Mouse (Mus musculus): ENCODE results near the gene Szrd1. TPM values are rescaled to one million over a fixed set of nuclear protein-coding genes. Genes with fewer than 3 reads are reported as not detected.
"Not testable (repeated sequence)": the region's sequence is repeated elsewhere in the genome, so short reads cannot be mapped to it uniquely, and the experiment has no call there.

Gene Szrd1
- total RNA-seq, 4 experiments from 2014 or later, result 48.3 to 62.8 (median 49.9) TPM

DNA sequence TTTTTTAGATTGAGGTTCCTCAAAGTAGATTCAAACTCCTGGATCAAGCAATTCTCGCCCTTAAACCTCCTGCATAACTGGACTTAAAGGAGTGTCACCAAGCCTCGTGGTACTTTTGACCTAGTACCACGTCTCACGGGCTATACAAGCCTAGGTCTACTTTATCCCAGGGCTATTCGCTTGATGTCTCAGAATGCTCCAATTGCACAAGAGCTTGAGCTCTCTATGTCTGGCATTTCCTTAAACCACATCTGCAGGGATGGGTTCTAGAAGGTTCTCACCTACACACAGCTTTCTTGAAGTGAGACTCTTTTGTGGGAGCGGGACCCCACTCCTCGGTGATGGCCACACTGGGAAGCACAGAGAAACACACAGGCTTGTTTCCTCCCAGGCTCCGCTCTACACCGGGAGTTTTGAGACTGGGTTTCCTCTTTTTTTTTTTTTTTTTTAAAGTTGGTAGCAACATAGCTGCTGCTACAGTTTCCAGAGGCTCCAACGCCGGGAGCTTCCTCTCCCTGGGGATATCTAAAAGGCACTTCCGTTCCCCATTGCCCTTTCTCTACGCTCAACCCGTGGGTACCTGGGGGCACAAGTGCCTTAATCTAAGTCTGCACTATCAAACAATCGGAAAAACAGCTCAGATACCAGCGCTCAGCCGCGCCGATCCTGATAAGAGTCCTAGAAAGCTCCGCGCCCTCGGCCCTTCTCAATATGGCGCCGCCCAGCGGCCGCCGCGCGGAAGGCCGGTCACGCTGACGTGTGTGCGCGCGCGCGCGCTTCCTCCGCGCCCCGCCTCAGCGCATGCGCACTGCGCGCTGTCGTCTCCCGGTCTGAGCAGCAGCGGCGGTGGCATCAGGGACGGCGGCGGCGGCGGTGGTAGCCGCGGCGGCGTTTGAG, 7.8 kb upstream of the Szrd1 start, which contains the start of gene Fbxo42:
TSS of gene Fbxo42 (plus strand) at position 802 of the 897 bp plus-strand sequence.
- peak; percentile 86 to 92 for DNase-seq (ENCODE audit: low spot score in 2 of 2)

DNA sequence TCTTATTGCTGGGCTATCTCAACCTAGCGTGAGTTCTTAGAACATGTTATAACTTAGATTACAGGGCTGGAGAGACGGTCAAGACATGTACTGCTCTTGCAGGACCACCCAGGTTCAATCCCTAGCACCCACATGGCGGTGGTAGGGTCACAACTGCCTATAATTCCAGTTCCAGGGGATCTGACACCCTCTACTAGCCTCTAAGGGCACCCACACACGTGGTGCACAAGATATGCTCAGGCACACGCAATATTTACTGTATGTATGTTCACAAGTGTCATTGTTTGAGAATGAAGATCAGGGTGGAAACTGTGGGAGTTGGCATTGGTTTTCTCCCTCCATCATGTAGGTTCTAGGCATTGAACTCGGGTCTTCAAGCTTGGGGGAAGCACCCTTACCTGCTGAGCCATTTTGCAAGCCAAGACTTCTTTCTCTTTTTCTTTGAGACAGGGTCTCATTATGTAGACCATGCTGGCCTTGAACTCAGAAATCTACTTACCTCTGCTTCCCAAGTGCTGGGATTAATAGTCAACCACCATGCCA, 7.0 kb upstream of the Szrd1 start:
- no peak for DNase-seq (ENCODE audit: low spot score in 2 of 2)

DNA sequence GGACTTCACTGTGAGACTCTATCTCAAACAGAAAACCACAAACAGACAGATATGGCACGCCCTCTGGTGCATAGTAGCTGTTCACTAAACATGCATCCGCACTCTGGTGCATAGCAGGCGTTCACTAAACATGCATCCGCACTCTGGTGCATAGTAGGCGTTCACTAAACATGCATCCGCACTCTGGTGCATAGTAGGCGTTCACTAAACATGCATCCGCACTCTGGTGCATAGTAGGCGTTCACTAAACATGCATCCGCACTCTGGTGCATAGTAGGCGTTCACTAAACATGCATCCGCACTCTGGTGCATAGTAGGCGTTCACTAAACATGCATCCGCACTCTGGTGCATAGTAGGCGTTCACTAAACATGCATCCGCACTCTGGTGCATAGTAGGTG, 5.5 kb upstream of the Szrd1 start:
- not testable (repeated sequence) for DNase-seq (ENCODE audit: low spot score in 2 of 2)

DNA sequence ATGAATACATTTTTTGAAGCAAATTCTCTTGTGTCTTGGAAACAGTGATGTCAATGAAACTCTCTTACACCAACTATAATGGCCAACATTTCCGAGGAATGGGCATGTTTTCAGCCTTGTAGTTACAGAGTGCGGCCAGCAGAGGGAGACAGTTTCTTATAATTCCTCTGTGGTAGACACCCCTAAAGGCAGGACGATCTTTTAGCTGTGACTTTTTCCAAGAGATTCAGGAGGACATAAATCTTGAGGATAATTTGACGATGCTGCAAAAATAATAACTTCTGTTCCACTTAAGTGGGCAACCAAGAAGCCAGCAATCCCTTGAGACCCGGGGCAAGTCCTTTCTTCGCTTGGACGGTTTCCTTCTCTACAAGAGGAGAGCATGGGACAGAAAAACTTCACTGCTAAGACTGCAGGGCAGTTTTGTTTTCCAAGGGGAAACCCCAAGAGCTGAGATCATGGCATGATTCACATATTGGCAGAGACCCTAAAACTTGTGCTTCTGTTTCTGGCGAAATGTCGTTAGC, 2.8 kb upstream of the Szrd1 start:
- peak in 1 of 2 experiments; percentile 69 for DNase-seq (ENCODE audit: low spot score in 2 of 2)

DNA sequence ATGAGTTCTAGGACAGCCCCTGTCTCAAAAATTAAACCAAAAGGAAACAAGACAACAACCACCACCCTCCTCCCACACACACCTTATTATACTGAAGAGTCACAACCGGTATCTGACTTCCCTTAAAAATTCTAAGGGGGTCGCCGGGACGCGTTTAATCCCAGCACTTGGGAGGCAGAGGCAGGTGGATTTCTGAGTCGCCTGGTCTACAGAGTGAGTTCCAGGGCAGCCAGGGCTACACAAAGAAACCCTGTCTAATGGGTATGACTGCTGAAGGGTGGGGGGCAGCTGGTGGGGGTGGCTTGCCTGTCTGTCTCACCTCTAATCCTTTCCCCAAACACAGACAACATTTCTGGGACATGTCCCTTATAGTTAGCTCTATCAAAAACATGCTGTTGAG, 1.4 kb upstream of the Szrd1 start:
- no peak for DNase-seq (ENCODE audit: low spot score in 2 of 2)

DNA sequence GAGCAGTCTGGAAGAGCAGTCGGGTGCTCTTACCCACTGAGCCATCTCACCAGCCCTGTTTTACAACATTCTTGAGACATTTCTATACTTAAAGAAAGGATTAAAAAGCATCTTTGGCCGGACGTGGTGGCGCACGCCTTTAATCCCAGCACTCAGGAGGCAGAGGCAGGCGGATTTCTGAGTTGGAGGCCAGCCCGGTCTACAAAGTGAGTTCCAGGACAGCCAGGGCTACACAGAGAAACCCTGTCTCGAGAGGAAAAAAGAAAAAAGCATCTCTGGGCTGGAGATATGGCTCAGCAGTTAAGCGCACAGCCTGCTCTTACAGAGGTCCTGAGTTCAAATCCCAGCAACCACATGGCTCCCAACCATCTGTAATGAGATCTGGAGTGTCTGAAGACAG, 779 bp upstream of the Szrd1 start:
- DNase-seq (ENCODE audit: low spot score in 2 of 2), result not testable (repeated sequence)

DNA sequence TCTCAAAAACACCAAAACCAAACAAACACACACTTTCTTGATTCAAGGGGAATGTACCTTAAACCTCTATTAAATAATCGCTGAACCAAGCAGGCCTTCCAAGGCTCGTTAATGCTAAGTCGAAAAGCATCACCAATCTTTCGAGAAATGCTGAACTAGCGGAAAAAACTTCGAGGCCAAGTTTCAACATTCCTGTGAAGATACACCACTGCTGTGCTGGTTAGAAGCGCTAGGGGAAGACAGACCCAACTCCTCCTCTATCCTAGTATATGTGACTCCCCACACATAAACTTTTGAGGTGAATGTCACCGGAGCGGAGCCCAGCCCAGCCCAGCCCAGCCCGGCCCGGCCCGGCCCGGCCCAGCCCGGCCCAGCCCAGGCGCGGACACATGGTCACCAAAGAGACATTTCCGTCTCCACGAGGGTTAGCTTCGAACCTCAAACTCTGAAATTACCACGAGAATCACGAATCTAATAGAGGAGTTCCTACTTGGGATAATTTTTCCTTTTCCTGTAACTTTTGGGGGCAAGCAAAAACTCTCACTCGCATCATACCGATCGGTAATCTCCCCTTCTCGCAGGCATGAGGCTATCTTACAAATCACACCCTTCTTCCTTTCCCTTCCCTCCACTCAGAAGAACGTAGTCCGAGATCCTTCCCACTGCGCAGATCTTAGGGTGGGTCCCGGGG, 1.0 kb downstream of the Szrd1 start:
- no peak for DNase-seq (ENCODE audit: low spot score in 2 of 2)

DNA sequence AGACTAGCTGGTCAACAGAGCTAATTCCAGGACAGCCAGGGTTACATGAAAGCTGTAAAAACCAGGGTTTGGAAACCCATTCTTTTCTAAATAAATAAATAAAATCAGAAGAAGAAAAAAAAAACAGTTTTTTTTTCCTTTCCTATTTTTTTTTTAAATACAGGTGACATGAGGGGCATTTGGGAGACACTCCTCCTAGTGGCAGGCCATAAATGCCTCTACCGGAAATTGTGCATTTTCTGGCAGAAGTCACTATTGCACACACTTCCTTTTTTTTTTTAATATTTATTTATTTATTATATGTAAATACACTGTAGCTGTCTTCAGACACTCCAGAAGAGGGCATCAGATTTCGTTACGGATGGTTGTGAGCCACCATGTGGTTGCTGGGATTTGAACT, 1.8 kb downstream of the Szrd1 start:
- not testable (repeated sequence) for DNase-seq (ENCODE audit: low spot score in 2 of 2)

DNA sequence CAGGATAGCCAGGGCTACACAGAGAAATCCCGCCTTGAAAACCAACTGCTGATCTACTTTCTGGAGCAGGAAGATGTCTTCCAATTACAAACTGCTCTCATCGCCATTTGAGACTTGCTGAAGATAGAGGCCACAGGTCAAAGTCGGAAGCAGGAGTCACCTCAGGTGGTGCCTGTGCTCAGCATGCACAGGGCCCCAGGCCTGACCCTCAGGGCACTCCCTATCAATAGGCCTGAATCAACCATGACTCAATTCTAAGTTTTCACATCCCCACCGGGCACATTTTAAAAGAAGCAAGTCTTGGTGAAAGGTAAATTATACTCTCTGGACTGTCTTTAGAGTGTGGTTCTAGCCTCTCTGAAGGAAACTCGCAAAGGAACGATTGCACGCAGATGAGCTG, 3.4 kb downstream of the Szrd1 start:
- DNase-seq (ENCODE audit: low spot score in 2 of 2), result no peak

DNA sequence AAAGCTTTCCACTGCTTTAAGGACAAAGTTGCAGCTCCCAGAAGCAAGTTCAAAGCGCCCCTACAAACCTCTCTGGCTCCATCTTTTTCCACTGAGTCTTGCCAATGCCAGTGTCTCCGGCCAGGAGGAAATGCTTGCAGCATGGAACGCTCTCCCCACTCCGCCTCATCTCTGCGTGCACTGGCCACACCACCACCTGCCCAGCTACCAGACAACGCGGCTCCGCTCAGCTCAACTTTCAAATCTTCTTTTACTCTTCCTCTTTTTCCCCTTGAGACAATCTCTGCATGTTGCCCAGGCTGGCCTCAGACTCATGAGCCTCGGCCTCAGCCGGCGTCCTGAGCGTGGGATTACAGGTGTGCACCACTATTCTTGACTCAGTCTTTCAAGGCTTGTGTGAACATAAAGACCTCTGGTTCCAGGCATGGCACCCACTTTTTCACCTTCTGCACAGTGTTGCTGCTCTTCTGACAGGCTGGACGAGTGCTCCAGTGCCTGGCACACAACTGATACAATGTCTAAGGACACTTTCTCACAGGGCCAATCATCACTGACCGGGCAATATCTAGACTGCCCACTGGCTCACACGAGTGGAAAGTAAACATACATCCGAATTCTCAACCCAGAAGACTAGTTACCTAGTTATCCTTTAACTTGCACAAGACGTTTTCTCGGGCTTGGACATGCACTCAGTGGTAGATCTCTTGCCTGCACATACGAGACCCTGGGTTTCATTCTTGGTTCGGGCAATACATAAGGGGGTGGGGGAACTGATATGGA, 4.6 kb downstream of the Szrd1 start:
- DNase-seq (ENCODE audit: low spot score in 2 of 2), result no peak

DNA sequence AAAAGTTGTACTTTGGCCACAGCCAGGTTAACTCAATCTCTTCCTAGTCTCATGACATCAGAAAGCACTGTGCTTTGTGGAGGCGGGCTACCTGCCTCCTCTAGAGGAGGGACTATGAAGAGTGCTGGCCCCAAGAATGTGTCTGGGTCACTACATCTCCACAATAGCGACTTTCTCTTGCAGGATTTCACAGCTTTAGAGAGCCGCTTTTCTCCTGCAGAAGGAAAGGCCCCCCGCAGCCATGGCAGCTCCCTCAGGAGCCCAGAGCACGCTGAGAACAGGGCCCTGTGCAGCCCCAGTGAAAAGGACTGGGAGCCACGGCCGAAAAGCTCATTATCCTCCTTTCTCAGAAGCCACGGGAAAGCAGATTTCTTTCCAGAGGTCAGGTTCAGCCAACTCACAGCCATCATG, 5.5 kb downstream of the Szrd1 start:
- DNase-seq (ENCODE audit: low spot score in 2 of 2), result no peak

DNA sequence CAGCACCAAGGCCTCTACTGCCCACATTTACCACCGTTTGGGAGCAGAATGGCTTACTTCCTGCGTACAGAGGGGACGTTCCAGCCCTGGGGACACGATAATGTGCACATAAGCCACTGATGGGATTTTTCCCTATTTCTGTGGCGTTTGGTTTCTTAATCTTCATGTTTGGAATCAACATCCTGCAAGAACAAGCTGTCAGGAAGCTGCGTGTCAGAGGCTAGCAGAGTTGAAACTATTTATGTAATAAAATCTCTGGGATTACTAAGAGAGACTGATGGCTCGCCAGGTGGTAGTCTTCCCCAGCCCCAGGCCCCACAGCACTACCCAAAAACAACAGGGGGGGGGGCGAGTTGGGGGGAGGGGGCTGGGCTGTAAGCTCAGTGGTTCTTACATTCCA, 6.3 kb downstream of the Szrd1 start:
- no peak for DNase-seq (ENCODE audit: low spot score in 2 of 2)

DNA sequence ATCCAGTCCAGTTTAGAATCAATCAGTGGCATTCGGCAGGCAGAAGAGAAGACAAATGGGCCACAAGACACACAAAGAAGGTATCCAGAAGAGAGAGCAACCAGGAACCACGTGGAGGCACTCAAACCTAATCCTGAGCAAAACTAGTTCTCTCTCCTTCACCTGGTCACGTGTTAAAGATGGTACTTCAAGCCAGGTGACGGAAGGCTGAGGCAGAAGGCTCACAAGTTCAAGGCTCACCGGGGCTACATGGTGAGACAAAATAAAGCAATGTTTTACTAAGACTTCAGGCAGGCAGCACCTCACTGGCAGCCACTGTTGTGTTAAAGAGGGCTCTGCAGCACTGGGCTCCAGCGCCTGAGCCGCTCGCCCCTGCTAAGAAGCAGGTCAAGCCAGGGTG, 7.4 kb downstream of the Szrd1 start:
- DNase-seq (ENCODE audit: low spot score in 2 of 2), result no peak

DNA sequence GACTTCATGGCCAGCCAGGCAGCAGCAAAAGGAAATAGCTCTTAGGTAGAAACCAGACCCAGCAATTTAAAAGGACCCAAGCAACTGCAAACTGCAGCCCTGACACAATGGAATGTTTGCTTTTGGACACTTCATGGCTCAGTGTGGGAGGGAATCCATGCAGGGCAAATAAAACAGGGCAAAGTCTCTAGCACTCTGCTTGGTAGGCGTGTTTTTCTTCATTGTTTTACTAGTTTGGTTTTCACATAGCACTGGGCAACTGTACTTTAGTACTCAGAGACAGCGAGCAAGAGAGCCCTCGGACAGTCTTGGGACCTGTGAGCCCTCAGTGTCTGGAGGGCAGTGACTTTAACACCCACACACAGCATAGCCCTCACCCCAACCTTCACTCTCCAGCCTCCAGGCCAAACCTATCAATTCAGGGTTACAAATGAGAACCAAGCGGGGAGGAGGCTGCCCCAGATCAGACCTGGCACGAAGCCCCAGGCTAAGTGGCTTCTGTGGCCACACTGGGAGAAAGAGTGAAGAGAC, 8.0 kb downstream of the Szrd1 start:
- no peak for DNase-seq (ENCODE audit: low spot score in 2 of 2)

DNA sequence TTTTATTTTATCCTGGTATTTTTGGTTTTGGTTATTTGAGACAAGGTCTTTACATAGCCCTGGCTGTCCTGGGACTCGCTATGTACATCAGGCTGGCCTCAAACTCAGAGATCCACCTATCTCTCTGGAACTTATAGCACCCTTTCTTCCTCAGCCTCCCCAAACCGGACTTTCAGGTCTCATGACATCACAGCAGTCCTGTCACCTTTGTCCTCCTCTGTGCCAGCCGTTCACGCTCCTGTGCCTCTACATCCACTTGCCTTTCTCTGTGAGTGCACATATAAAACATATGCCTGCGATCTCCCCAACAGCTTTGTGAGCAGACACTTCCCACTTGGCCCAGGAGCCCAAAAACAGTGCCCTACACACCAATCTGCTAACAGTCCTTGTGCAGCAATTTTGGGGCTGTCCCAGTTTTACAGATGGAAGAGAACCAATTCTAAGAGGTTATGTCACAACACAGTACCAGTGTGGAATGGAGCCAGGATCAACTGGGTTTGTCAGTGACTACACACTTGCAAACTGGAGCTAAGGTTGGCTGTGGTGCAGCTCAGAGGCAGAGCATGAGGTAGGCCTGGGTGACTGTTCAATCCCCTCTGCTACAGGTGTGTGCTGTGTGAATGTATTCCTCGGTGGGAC, 8.8 kb downstream of the Szrd1 start:
- DNase-seq (ENCODE audit: low spot score in 2 of 2), result no peak

DNA sequence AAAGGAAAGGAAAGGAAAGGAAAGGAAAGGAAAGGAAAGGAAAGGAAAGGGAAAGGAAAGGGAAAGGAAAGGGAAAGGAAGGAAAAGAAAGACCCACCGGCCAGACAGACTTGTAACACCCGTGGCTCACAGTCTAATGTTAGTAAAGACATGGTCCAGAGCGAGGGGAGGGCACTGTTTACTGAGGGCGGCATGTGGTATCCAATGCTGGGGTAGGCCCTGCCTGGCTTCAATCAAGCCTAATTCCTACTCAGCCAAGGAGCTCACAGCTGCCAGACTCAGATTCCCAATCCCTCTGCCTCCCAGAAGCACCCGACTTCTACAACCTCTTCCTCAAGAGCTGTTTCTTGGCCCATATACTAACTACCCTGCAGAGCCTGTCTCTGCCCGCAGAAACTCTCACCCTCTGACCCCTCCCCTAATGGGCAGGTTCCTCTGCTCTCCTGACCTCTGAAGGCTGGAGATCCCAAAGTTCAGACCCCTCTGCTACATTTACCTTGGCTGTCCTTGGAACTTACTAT, 10.3 kb downstream of the Szrd1 start:
- DNase-seq (ENCODE audit: low spot score in 2 of 2), result no peak

DNA sequence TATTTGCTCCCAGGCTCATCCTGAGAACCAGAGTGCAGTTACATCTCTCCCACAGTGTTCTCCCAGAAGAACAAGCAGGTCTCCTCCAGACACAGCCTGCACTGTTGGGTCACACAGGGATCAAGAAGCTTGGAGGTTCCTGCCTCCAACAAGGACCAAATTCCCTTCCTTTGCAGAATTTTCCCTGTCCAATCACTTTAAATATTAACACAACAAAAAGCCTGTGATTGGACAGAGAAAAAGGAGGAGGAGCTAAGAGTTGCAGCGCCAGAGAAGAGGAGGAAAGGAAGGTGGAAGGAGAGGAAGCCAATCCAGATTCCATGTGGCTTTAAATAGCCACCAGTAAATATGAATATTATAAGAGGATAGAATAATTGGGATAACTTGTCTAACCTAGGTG, 16.5 kb downstream of the Szrd1 start:
- DNase-seq (ENCODE audit: low spot score in 2 of 2), result no peak

DNA sequence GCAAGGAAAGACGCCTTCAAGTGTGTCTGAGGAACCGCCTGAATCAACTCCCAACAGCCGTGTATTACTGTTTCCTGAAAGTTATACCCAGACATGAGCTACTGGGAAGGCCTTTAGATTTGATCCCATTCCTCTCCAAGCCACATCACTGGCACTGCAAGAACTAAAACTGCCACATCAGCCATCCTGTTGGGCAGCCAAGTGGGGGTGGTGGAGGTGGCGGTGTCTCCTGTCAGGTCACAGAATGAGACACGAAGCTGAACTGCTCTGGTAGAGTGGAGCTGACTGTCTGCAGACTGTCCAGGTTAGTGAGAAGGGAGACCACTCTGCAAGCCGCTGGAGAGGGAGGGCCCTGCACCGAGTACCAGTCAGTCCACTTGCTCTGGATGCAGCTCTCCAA, 16.9 kb downstream of the Szrd1 start:
- DNase-seq (ENCODE audit: low spot score in 2 of 2), result no peak

DNA sequence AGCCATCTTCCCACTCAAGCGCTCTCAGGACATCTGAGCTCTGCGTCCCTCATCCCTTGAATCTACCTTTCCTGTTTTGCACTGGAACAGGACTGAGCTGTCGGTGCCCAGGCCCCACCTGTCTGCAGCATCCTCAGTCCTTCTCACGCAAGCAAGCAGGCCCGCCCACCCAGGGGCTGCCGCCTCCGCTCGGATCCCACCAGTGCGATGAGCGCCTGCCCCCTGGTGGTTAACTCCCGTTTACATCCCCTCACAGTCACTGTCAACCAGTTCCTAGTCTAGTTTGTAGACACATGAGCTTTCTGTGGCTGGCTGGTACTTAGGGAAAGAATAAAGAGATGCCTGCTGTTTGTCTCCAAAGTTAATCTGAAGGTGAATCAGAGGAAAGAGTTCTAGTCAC, 18.9 kb downstream of the Szrd1 start:
- peak in 1 of 2 experiments; percentile 56 for DNase-seq (ENCODE audit: low spot score in 2 of 2)

DNA sequence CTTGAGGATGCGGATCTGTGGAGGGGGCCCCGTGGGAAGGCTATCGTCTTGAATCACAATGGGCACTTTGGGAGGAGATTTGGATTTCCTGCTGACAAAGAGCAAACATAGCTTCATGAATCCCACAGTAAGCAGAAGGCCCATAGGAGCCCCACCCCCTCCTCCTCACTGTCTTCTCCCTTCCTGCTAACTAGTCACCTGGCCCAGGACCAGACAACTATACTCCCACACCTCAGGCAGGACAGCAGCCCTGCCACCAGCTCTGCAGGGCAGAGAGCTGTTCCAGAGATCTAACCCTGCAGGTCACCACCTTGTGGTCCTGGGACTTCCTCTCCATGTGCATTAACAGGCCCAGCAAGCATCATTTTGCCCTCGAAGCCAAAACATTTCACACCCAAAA, 20.9 kb downstream of the Szrd1 start:
- no peak for DNase-seq (ENCODE audit: low spot score in 2 of 2)

Measured in left cerebral cortex, adult 8-10 months (tissue).